Comparison of ENCODE assay signal across 8 mouse cellular contexts in the genomic region with DNA sequence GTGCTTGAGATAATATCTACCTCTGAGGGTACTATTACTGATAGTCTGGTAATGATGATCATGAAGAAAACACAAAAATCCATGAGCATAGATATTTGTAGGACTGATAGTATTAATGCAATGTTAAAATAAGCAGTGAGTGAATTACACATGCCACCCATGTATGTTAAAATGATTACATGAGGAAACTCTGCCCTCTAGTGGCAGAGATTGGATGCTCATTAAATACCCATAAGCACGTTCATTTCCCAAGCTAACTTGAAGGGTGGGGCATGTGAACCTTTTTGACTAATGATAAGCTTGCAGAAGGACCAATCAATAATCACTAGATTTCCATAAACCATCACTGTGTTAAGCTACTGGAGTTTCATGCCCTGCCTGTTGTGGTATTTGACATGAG.
A peak's percentile ranks its signal among the peaks of the same experiment; 100 is the strongest.
DNase-seq lines count a peak whose midpoint lies in the region; ATAC-seq lines count a peak whose summit lies in the region.

No protein-coding gene starts in this region.

- no peak overlapping the region for H3K9ac ChIP-seq in embryonic facial prominence, embryonic 11.5 days (replicated peaks; ENCODE audit: low read length)
- H3K9ac ChIP-seq in midbrain, embryonic 12.5 days (replicated peaks): no peak overlapping the region

- no peaks in the 10 kb centered on the region for H3K9me3 ChIP-seq in embryonic facial prominence, embryonic 11.5 days (replicated peaks; ENCODE audit: control insufficient read depth, low read length)
- no peaks in the 10 kb centered on the region for H3K9me3 ChIP-seq in embryonic facial prominence, embryonic 10.5 days
- no peaks in the 10 kb centered on the region for H3K9me3 ChIP-seq in midbrain, embryonic 12.5 days
- no peaks in the 10 kb centered on the region for H3K9me3 ChIP-seq in midbrain, embryonic 10.5 days (replicated peaks)

- no peak for ATAC-seq in embryonic facial prominence, embryonic 11.5 days (replicated peaks; ENCODE audit: insufficient number of reproducible peaks, low FRiP score, low TSS enrichment, low read depth)
- 0 out of 2 replicates have a peak, but pooled peaks have one; percentile 41 for ATAC-seq in midbrain, embryonic 12.5 days (ENCODE audit: low FRiP score, low read depth)

- peak; percentile 81 for DNase-seq in embryonic facial prominence, embryonic 11.5 days (ENCODE audit: low spot score)
- DNase-seq in embryonic facial prominence, embryonic 10.5 days (ENCODE audit: low spot score): no peak
- DNase-seq in midbrain, embryonic 10.5 days (ENCODE audit: low spot score): no peak
- peak; percentile 65 for DNase-seq in c-Kit-positive CD71-positive TER-119-negative erythroid progenitor cells, embryonic 14.5 days (ENCODE audit: low read depth)
- DNase-seq in heart, postnatal 14 days: peak; percentile 19 to 69
- peak; percentile 52 to 67 for DNase-seq in left cerebral cortex, postnatal 25 days (ENCODE audit: low spot score in 2 of 2)
- peak; percentile 34 to 61 for DNase-seq in right cerebral cortex, adult 2 months (ENCODE audit: low spot score in 2 of 2)

- no peaks in the 10 kb centered on the region for H3K27me3 ChIP-seq in embryonic facial prominence, embryonic 11.5 days (ENCODE audit: control insufficient read depth, insufficient read depth, low read length)
- H3K27me3 ChIP-seq in embryonic facial prominence, embryonic 10.5 days (replicated peaks; ENCODE audit: low read depth, poor library complexity, severe bottlenecking): no peaks in the 10 kb centered on the region
- no peaks in the 10 kb centered on the region for H3K27me3 ChIP-seq in midbrain, embryonic 12.5 days
- H3K27me3 ChIP-seq in midbrain, embryonic 10.5 days (ENCODE audit: low read depth, poor library complexity, severe bottlenecking): no peaks in the 10 kb centered on the region

- intact Hi-C loops in heart, postnatal 14 days (cut with DNase I): loop anchor here (5.0 kb wide), 2 partner anchors 58 to 357 kb away; partner anchors contain the start of gene Sgms1
- intact Hi-C loops in left cerebral cortex, postnatal 25 days (cut with DNase I): loop anchor here (5.0 kb wide), 1 partner anchor 58 kb away; no protein-coding TSS in a partner anchor

- 9% methylated on average over 1 of the region's 1 CpGs for WGBS in embryonic facial prominence, embryonic 11.5 days
- WGBS in embryonic facial prominence, embryonic 10.5 days: 2% methylated on average over 1 of the region's 1 CpGs
- 6% methylated on average over 1 of the region's 1 CpGs for WGBS in midbrain, embryonic 12.5 days
- WGBS in midbrain, embryonic 10.5 days: 9% methylated on average over 1 of the region's 1 CpGs

- H3K4me1 ChIP-seq in embryonic facial prominence, embryonic 11.5 days (ENCODE audit: control insufficient read depth, insufficient read depth, low read length): no peaks in the 10 kb centered on the region
- no peaks in the 10 kb centered on the region for H3K4me1 ChIP-seq in embryonic facial prominence, embryonic 10.5 days
- no peaks in the 10 kb centered on the region for H3K4me1 ChIP-seq in midbrain, embryonic 12.5 days
- H3K4me1 ChIP-seq in midbrain, embryonic 10.5 days: no peaks in the 10 kb centered on the region

- no peak overlapping the region for H3K4me2 ChIP-seq in embryonic facial prominence, embryonic 11.5 days (ENCODE audit: low read depth, low read length)
- no peak overlapping the region for H3K4me2 ChIP-seq in midbrain, embryonic 12.5 days (replicated peaks)

- no peak overlapping the region for H3K4me3 ChIP-seq in embryonic facial prominence, embryonic 11.5 days (ENCODE audit: low read depth, low read length)
- H3K4me3 ChIP-seq in embryonic facial prominence, embryonic 10.5 days: no peak overlapping the region
- H3K4me3 ChIP-seq in midbrain, embryonic 12.5 days: no peak overlapping the region
- H3K4me3 ChIP-seq in midbrain, embryonic 10.5 days: no peak overlapping the region

- H3K36me3 ChIP-seq in embryonic facial prominence, embryonic 11.5 days (replicated peaks; ENCODE audit: control insufficient read depth, insufficient read depth, low read depth, low read length): no peaks in the 10 kb centered on the region
- H3K36me3 ChIP-seq in embryonic facial prominence, embryonic 10.5 days (replicated peaks): no peaks in the 10 kb centered on the region
- H3K36me3 ChIP-seq in midbrain, embryonic 12.5 days: no peaks in the 10 kb centered on the region
- H3K36me3 ChIP-seq in midbrain, embryonic 10.5 days: no peaks in the 10 kb centered on the region

- H3K27ac ChIP-seq in embryonic facial prominence, embryonic 11.5 days (replicated peaks; ENCODE audit: low read depth, low read length): no peak overlapping the region
- H3K27ac ChIP-seq in embryonic facial prominence, embryonic 10.5 days (replicated peaks): no peak overlapping the region
- H3K27ac ChIP-seq in midbrain, embryonic 12.5 days (replicated peaks): no peak overlapping the region
- H3K27ac ChIP-seq in midbrain, embryonic 10.5 days (replicated peaks): no peak overlapping the region

Comparison
In these comparisons a context has a peak if more than half of its experiments do, and no peak if none do; other contexts are left out.
1. DNase-seq: peak in embryonic facial prominence, embryonic 11.5 days (single experiment), c-Kit-positive CD71-positive TER-119-negative erythroid progenitor cells, embryonic 14.5 days (single experiment), heart, postnatal 14 days (2 of 2), left cerebral cortex, postnatal 25 days (2 of 2) and right cerebral cortex, adult 2 months (2 of 2); none in embryonic facial prominence, embryonic 10.5 days (single experiment) and midbrain, embryonic 10.5 days (single experiment).